Mouse (Mus musculus) forelimb bud, embryonic 11.5 days (tissue): ENCODE measurements around the gene Kiz.

Experiments used
- DNase-seq: peaks from one replicate; pipeline ENCODE4 v3.0.0-alpha.2; 2012; ENCODE audit warnings: low read depth, low spot score

Gene Kiz

GRCm38 (mm10) chr2:146855599-146856039, at the start of gene Kiz:
TSS of gene Kiz (plus strand) at chr2:146855864.
- DNase-seq: peak; percentile 91

- no peak for DNase-seq
Measured at GRCm38 (mm10) chr2:146809706-146810256, 45.9 kb upstream of the Kiz start.

GRCm38 (mm10) chr2:146810695-146811094, 45.0 kb upstream of the Kiz start:
- no peak for DNase-seq

GRCm38 (mm10) chr2:146814978-146815377, 40.7 kb upstream of the Kiz start:
- no peak for DNase-seq

- DNase-seq: no peak
Measured at GRCm38 (mm10) chr2:146819065-146819464, 36.6 kb upstream of the Kiz start.

- no peak for DNase-seq
Measured at GRCm38 (mm10) chr2:146823483-146823951, 32.1 kb upstream of the Kiz start.

- no peak for DNase-seq
Measured at GRCm38 (mm10) chr2:146824043-146824442, 31.6 kb upstream of the Kiz start.

- DNase-seq: no peak
Measured at GRCm38 (mm10) chr2:146828006-146828405, 27.7 kb upstream of the Kiz start.

GRCm38 (mm10) chr2:146833222-146834063, 22.2 kb upstream of the Kiz start:
- no peak for DNase-seq

- DNase-seq: no peak
Measured at GRCm38 (mm10) chr2:146834064-146834313, 21.7 kb upstream of the Kiz start.

GRCm38 (mm10) chr2:146834314-146835201, 21.1 kb upstream of the Kiz start:
- DNase-seq: no peak

- DNase-seq: no peak
Measured at GRCm38 (mm10) chr2:146835241-146835990, 20.2 kb upstream of the Kiz start.

GRCm38 (mm10) chr2:146836246-146836645, 19.4 kb upstream of the Kiz start:
- DNase-seq: no peak

GRCm38 (mm10) chr2:146836871-146837550, 18.7 kb upstream of the Kiz start:
- no peak for DNase-seq

- DNase-seq: no peak
Measured at GRCm38 (mm10) chr2:146837653-146838052, 18.0 kb upstream of the Kiz start.

- DNase-seq: no peak
Measured at GRCm38 (mm10) chr2:146838596-146839302, 16.9 kb upstream of the Kiz start.

GRCm38 (mm10) chr2:146839303-146840030, 16.2 kb upstream of the Kiz start:
- no peak for DNase-seq

- DNase-seq: no peak
Measured at GRCm38 (mm10) chr2:146847863-146848262, 7.8 kb upstream of the Kiz start.

- no peak for DNase-seq
Measured at GRCm38 (mm10) chr2:146856120-146856519, 456 bp downstream of the Kiz start.

GRCm38 (mm10) chr2:146856853-146857252, 1.2 kb downstream of the Kiz start:
- DNase-seq: no peak
